Mouse (Mus musculus): ENCODE measurements around the gene Map1b.

The Map1b gene

GRCm38 (mm10) chr13:99447403-99448199 is 68.7 kb downstream of the Map1b start:
- DNase-seq (ENCODE audit: low spot score in 2 of 2) = no peak

GRCm38 (mm10) chr13:99447002-99447401 is 69.3 kb downstream of the Map1b start:
- no peak for DNase-seq (ENCODE audit: low spot score in 2 of 2)

GRCm38 (mm10) chr13:99444880-99445279 is 71.5 kb downstream of the Map1b start:
- DNase-seq (ENCODE audit: low spot score in 2 of 2) = no peak

GRCm38 (mm10) chr13:99444431-99444871 is 71.9 kb downstream of the Map1b start:
- no peak for DNase-seq (ENCODE audit: low spot score in 2 of 2)

GRCm38 (mm10) chr13:99443484-99444175 is 72.7 kb downstream of the Map1b start:
- no peak for DNase-seq (ENCODE audit: low spot score in 2 of 2)

GRCm38 (mm10) chr13:99442434-99443249 is 73.7 kb downstream of the Map1b start:
- no peak for DNase-seq (ENCODE audit: low spot score in 2 of 2)

- DNase-seq (ENCODE audit: low spot score in 2 of 2) = no peak
Measured at GRCm38 (mm10) chr13:99441700-99442433, 74.5 kb downstream of the Map1b start.

- no peak for DNase-seq (ENCODE audit: low spot score in 2 of 2)
Measured at GRCm38 (mm10) chr13:99440228-99440627, 76.1 kb downstream of the Map1b start.

- DNase-seq (ENCODE audit: low spot score in 2 of 2) = no peak
Measured at GRCm38 (mm10) chr13:99439357-99439756, 77.0 kb downstream of the Map1b start.

- DNase-seq (ENCODE audit: low spot score in 2 of 2) = no peak
Measured at GRCm38 (mm10) chr13:99437051-99437450, 79.3 kb downstream of the Map1b start.

GRCm38 (mm10) chr13:99434494-99434893 is 81.8 kb downstream of the Map1b start:
- no peak for DNase-seq (ENCODE audit: low spot score in 2 of 2)

- DNase-seq (ENCODE audit: low spot score in 2 of 2) = no peak
Measured at GRCm38 (mm10) chr13:99433068-99434008, 83.0 kb downstream of the Map1b start.

GRCm38 (mm10) chr13:99423581-99423980 is 92.8 kb downstream of the Map1b start:
- no peak for DNase-seq (ENCODE audit: low spot score in 2 of 2)

GRCm38 (mm10) chr13:99416601-99417000 is 99.7 kb downstream of the Map1b start:
- DNase-seq (ENCODE audit: low spot score in 2 of 2) = no peak

GRCm38 (mm10) chr13:99414352-99414742 is 102.0 kb downstream of the Map1b start:
- DNase-seq (ENCODE audit: low spot score in 2 of 2) = no peak

GRCm38 (mm10) chr13:99413481-99414351 is 102.6 kb downstream of the Map1b start:
- DNase-seq (ENCODE audit: low spot score in 2 of 2) = no peak

- DNase-seq (ENCODE audit: low spot score in 2 of 2) = no peak
Measured at GRCm38 (mm10) chr13:99412477-99413080, 103.8 kb downstream of the Map1b start.

GRCm38 (mm10) chr13:99411761-99412160 is 104.6 kb downstream of the Map1b start:
- DNase-seq (ENCODE audit: low spot score in 2 of 2) = no peak
